In the genomic region with DNA sequence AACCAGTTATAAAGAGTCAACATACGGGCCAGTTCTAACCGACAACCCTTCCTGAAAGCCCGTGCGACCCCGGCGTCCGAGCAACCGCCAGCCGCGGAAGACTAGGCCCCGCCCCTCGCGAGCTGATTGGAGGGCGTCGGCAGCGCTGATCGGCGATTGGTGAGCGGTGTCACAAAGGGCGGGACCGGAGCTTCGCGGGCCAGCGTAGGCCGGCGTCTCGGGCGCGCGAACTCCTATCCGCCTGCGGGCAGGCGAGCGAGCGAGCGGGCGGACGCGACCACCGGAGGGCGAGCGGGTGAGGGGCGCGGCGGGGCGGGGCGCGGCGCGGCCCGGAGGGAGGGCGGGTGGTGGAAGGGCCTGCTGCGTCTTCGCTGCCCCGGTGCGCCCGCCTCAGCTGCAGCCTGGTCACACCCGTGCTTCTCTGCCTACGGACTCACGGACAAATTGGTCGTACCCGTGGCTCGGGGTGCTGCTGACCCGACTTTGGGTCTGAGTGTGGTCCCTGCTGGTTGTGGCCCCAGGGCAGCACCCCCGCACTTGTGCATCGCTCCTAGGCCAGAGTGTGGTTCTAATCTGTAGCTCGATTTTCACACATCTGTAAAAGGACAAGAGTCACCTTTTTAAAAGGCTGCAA, we compare ENCODE assay signal across 8 mouse cellular contexts. TPM values are rescaled to one million over a fixed set of nuclear protein-coding genes. Genes with fewer than 3 reads are reported as not detected.
DNase-seq lines count a peak whose midpoint lies in the region; ATAC-seq and TF ChIP-seq lines count a peak whose summit lies in the region.

A gene (plus strand): TSS at position 205 of the 634 bp plus-strand sequence.

- DNase-seq in ES-CJ7 (ENCODE audit: low read depth, low spot score) = peak; percentile 92
- DNase-seq in cerebellum, adult 11 months = peak; percentile 88
- peak; percentile 93 to 96 for DNase-seq in heart, postnatal 36 days
- peak; percentile 87 to 92 for DNase-seq in layer of hippocampus, adult 2 months (ENCODE audit: low spot score in 2 of 2)
- peak; percentile 97 for DNase-seq in lung, embryonic 14.5 days
- peak; percentile 94 for DNase-seq in thymus, adult 2 months

- H3K27me3 ChIP-seq in forebrain, embryonic 15.5 days = no peaks in the 10 kb centered on the region
- H3K27me3 ChIP-seq in lung, embryonic 14.5 days (ENCODE audit: insufficient read depth, low read length) = no peaks in the 10 kb centered on the region
- H3K27me3 ChIP-seq in thymus, adult 2 months (ENCODE audit: control insufficient read depth, insufficient read depth, low read length) = no peaks in the 10 kb centered on the region

- peak within 1 kb of the TSS; percentile 56 for H3K9ac ChIP-seq in forebrain, embryonic 15.5 days (replicated peaks)
- H3K9ac ChIP-seq in lung, embryonic 14.5 days = peak within 1 kb of the TSS; percentile 74

- TF ChIP-seq POLR2A in olfactory bulb, adult 2 months (IDR thresholded peaks at IDR 0.05; ENCODE audit: insufficient read depth, low read depth, low read length) = peak; percentile 61
- TF ChIP-seq POLR2A in thymus, adult 2 months (IDR thresholded peaks at IDR 0.05; ENCODE audit: control insufficient read depth, extremely low read depth, insufficient read depth, low read length, poor library complexity) = peak; percentile 78

- no peak for TF ChIP-seq CTCF in layer of hippocampus, adult 2 months (conservative IDR thresholded peaks at IDR 0.05)
- no peak for TF ChIP-seq CTCF in lung, embryonic 14.5 days (IDR thresholded peaks at IDR 0.05; ENCODE audit: low read depth)
- TF ChIP-seq CTCF in olfactory bulb, adult 2 months (IDR thresholded peaks at IDR 0.05; ENCODE audit: insufficient read depth, low read depth, low read length) = no peak
- no peak for TF ChIP-seq CTCF in thymus, adult 2 months (IDR thresholded peaks at IDR 0.05; ENCODE audit: borderline replicate concordance, control insufficient read depth, extremely low read depth, insufficient read depth, low read length, poor library complexity)

- peak within 1 kb of the TSS; percentile 54 for H3K4me3 ChIP-seq in forebrain, embryonic 15.5 days
- peak within 1 kb of the TSS; percentile 65 for H3K4me3 ChIP-seq in layer of hippocampus, adult 2 months
- H3K4me3 ChIP-seq in lung, embryonic 14.5 days (ENCODE audit: low read depth, low read length) = peak within 1 kb of the TSS; percentile 60
- H3K4me3 ChIP-seq in olfactory bulb, adult 2 months (ENCODE audit: insufficient read depth, low read depth, low read length) = peak within 1 kb of the TSS; percentile 64
- H3K4me3 ChIP-seq in thymus, adult 2 months (ENCODE audit: control insufficient read depth, insufficient read depth, low read length) = peak within 1 kb of the TSS; percentile 72

- peak; percentile 96 for ATAC-seq in forebrain, embryonic 15.5 days (replicated peaks)
- peak; percentile 98 for ATAC-seq in lung, embryonic 14.5 days (ENCODE audit: insufficient read depth)

- peaks cover 8% of the 10 kb centered on the region; the same call in 1 of the 2 replicates for H3K36me3 ChIP-seq in forebrain, embryonic 15.5 days
- peaks cover 12% of the 10 kb centered on the region; the same call in 1 of the 2 replicates for H3K36me3 ChIP-seq in lung, embryonic 14.5 days (ENCODE audit: insufficient read depth)
- no peaks in the 10 kb centered on the region for H3K36me3 ChIP-seq in thymus, adult 2 months (ENCODE audit: control insufficient read depth, insufficient read depth, low read length)

- H3K9me3 ChIP-seq in forebrain, embryonic 15.5 days = no peaks in the 10 kb centered on the region
- H3K9me3 ChIP-seq in lung, embryonic 14.5 days (ENCODE audit: low read depth, low read length) = no peaks in the 10 kb centered on the region

- H3K4me2 ChIP-seq in forebrain, embryonic 15.5 days (replicated peaks) = peak within 1 kb of the TSS; percentile 54
- H3K4me2 ChIP-seq in lung, embryonic 14.5 days = peak within 1 kb of the TSS; percentile 81

- whole genome bisulfite sequencing in forebrain, embryonic 15.5 days = under 1% methylated on average over 66 of the region's 67 CpGs
- WGBS in lung, embryonic 14.5 days = under 1% methylated on average over 60 of the region's 67 CpGs
- WGBS in olfactory bulb, adult 2 months = under 1% methylated on average over 67 of the region's 67 CpGs
- under 1% methylated on average over 59 of the region's 67 CpGs for WGBS in thymus, adult 2 months

- 0 out of 2 replicates have a peak within 1 kb of the TSS, but pooled peaks have one; percentile 31 for H3K27ac ChIP-seq in forebrain, embryonic 15.5 days (replicated peaks)
- peak within 1 kb of the TSS; percentile 73 for H3K27ac ChIP-seq in layer of hippocampus, adult 2 months
- H3K27ac ChIP-seq in lung, embryonic 14.5 days (ENCODE audit: low read depth) = peak within 1 kb of the TSS; percentile 80
- H3K27ac ChIP-seq in olfactory bulb, adult 2 months (ENCODE audit: insufficient read depth, low read depth, low read length) = peak within 1 kb of the TSS; percentile 37; the same call in 1 of the 2 replicates
- H3K27ac ChIP-seq in thymus, adult 2 months (ENCODE audit: control insufficient read depth, insufficient read depth, low read length) = no peak within 1 kb of the TSS

- peaks cover 21% of the 10 kb centered on the region for H3K4me1 ChIP-seq in forebrain, embryonic 15.5 days
- H3K4me1 ChIP-seq in lung, embryonic 14.5 days (ENCODE audit: insufficient read depth) = no peaks in the 10 kb centered on the region
- peaks cover 4% of the 10 kb centered on the region; the same call in 1 of the 2 replicates for H3K4me1 ChIP-seq in olfactory bulb, adult 2 months (ENCODE audit: control insufficient read depth, insufficient read depth, low read length)
- peaks cover 9% of the 10 kb centered on the region for H3K4me1 ChIP-seq in thymus, adult 2 months (replicated peaks; ENCODE audit: control insufficient read depth, insufficient read depth, low read length)

- intact Hi-C loops in heart, postnatal 36 days (cut with DNase I) = no loop called here

RNA-seq across cellular contexts. Expression of the gene that starts here (rescaled TPM):
- polyA plus RNA-seq in forebrain, embryonic 15.5 days (2015; fragmentation: Nextera tagmentation; extraction: Ambion mirVana) = 8.1 and 8.3 TPM in 2 replicates
- total RNA-seq in heart, postnatal 36 days (2021) = 1 to 10 TPM; 4.2 to 5.2 TPM
- total RNA-seq in layer of hippocampus, adult 2 months (2021) = 1 to 10 TPM; 8.0 to 8.1 TPM
- polyA plus RNA-seq in lung, embryonic 14.5 days (2014; fragmentation: Nextera tagmentation; extraction: Ambion mirVana) = 6.9 and 7.4 TPM in 2 replicates
- not detected in 2 replicates for polyA plus RNA-seq in olfactory bulb, adult 2 months (2012; ENCODE audit: insufficient read depth, insufficient read length, low replicate concordance, missing spikeins)
- 1.7 and 1.9 TPM in 2 replicates for polyA plus RNA-seq in thymus, adult 2 months (2012; rRNA removed)
